Mouse (Mus musculus) kidney, embryonic 14.5 days (tissue): ENCODE results near the gene Xrra1. TPM values are rescaled to one million over a fixed set of nuclear protein-coding genes. Genes with fewer than 3 reads are reported as not detected.

Experiments used
- ATAC-seq: fragments of 200-750 bp; cut with Nextera tagmentation; 2 replicates; pipeline ENCODE4 v1.8.0; 2017; ENCODE audit warnings: moderate number of reproducible peaks, mild to moderate bottlenecking, moderate TSS enrichment, moderate library complexity; ENCODE audit not compliant: low FRiP score, low TSS enrichment
- H3K27ac ChIP-seq: fragments of 300-500 bp; sonication (generic); 2 replicates; pipeline ENCODE4 v1.5.1; 2014; ENCODE audit warnings: low read depth, mild to moderate bottlenecking, low read length, moderate library complexity, mixed read lengths
- H3K27me3 ChIP-seq: fragments of 300-500 bp; sonication (generic); 2 replicates; pipeline ENCODE4 v1.6.1; 2014; ENCODE audit warnings: mild to moderate bottlenecking, low read length; ENCODE audit not compliant: control insufficient read depth, insufficient read depth
- H3K36me3 ChIP-seq: fragments of 300-500 bp; sonication (generic); 2 replicates; pipeline ENCODE4 v1.6.1; 2014; ENCODE audit warnings: low read length, mixed read lengths; ENCODE audit not compliant: control insufficient read depth, insufficient read depth
- H3K4me1 ChIP-seq: fragments of 300-500 bp; sonication (generic); 2 replicates; pipeline ENCODE4 v1.6.1; 2014; ENCODE audit warnings: low read length, mixed read lengths; ENCODE audit not compliant: control insufficient read depth, insufficient read depth
- H3K4me2 ChIP-seq: fragments of 300-500 bp; sonication (generic); replicated peaks from 2 replicates; pipeline ENCODE4 v1.6.1; 2014; ENCODE audit warnings: low read depth, mild to moderate bottlenecking, low read length
- H3K4me3 ChIP-seq: fragments of 300-500 bp; sonication (generic); 2 replicates; pipeline ENCODE4 v1.5.1; 2014; ENCODE audit warnings: mild to moderate bottlenecking, low read length
- H3K9ac ChIP-seq: fragments of 300-500 bp; sonication (generic); 2 replicates; pipeline ENCODE4 v1.6.1; 2014; ENCODE audit warnings: low read depth, mild to moderate bottlenecking, low read length, moderate library complexity
- H3K9me3 ChIP-seq: fragments of 300-500 bp; sonication (generic); 2 replicates; pipeline ENCODE4 v1.6.1; 2016; ENCODE audit warnings: low read length; ENCODE audit not compliant: control insufficient read depth
- WGBS: fragments of 180-500 bp; shearing (Covaris S2); extraction: QIAGEN DNeasy Blood & Tissue Kit; methylation state at CpG from one replicate; pipeline ENCODE4 v1.1.7; 2014; 5-methylcytosine and 5-hydroxymethylcytosine counted together
- polyA plus RNA-seq: library from polyadenylated mRNA; unstranded; fragments of >200 nt; fragmentation: Nextera tagmentation; extraction: Ambion mirVana; gene quantifications from 2 replicates; pipeline ENCODE4 v1.2.1, GENCODE M21; 2014

Xrra1 gene
- polyA plus RNA-seq, 1 experiment from 2014 or later = 0.47 TPM

GRCm38 (mm10) chr7:99858175-99858812 lies 622 bp upstream of the Xrra1 start:
- Histone ChIP-seq H3K27ac (peak overlapping the region; percentile 44; the same call in 1 of the 2 replicates), H3K27me3 (no peaks in the 10 kb centered on the region), H3K9me3 (no peaks in the 10 kb centered on the region), H3K4me2 (peak overlapping the region; percentile 93), H3K4me3 (peak overlapping the region; percentile 90), H3K9ac (peak overlapping the region; percentile 90), H3K4me1 (peaks cover 14% of the 10 kb centered on the region), H3K36me3 (peaks cover 18% of the 10 kb centered on the region; the same call in 1 of the 2 replicates)
- WGBS = 1% methylated on average over 19 of the region's 19 CpGs
- ATAC-seq = peak; percentile 58

- no peak within 1 kb of the TSS for H3K27ac ChIP-seq
- ATAC-seq = no peak
- no peaks in the 10 kb centered on the region for H3K27me3 ChIP-seq
- H3K4me3 ChIP-seq = no peak within 1 kb of the TSS
- H3K4me1 ChIP-seq = no peaks in the 10 kb centered on the region
- 41% methylated on average over 7 of the region's 7 CpGs for WGBS
- no peak within 1 kb of the TSS for H3K9ac ChIP-seq
- H3K9me3 ChIP-seq = no peaks in the 10 kb centered on the region
- no peaks in the 10 kb centered on the region for H3K36me3 ChIP-seq
- H3K4me2 ChIP-seq = no peak within 1 kb of the TSS
Observed at GRCm38 (mm10) chr7:99863362-99863761, 4.4 kb downstream of the Xrra1 start, which contains the start of gene Spcs2. Gene Spcs2, minus strand, starts transcription at chr7:99863462.

- Histone ChIP-seq H3K4me2 (no peak overlapping the region), H3K4me3 (no peak overlapping the region), H3K27me3 (no peaks in the 10 kb centered on the region), H3K27ac (no peak overlapping the region), H3K4me1 (no peaks in the 10 kb centered on the region), H3K36me3 (no peaks in the 10 kb centered on the region), H3K9me3 (no peaks in the 10 kb centered on the region), H3K9ac (no peak overlapping the region)
- 79% methylated on average over 11 of the region's 11 CpGs for WGBS
- ATAC-seq = no peak
Observed at GRCm38 (mm10) chr7:99864241-99865028, 5.5 kb downstream of the Xrra1 start.

- Histone ChIP-seq H3K4me2 (no peak overlapping the region), H3K27ac (no peak overlapping the region), H3K4me3 (no peak overlapping the region), H3K36me3 (no peaks in the 10 kb centered on the region), H3K27me3 (no peaks in the 10 kb centered on the region), H3K4me1 (no peaks in the 10 kb centered on the region), H3K9ac (no peak overlapping the region), H3K9me3 (no peaks in the 10 kb centered on the region)
- ATAC-seq = no peak
- WGBS = 53% methylated on average over 3 of the region's 3 CpGs
Observed at GRCm38 (mm10) chr7:99865219-99865618, 6.3 kb downstream of the Xrra1 start.

GRCm38 (mm10) chr7:99869296-99869695 lies 10.4 kb downstream of the Xrra1 start:
- H3K36me3 ChIP-seq = no peaks in the 10 kb centered on the region
- ATAC-seq = no peak
- H3K4me2 ChIP-seq = no peak overlapping the region
- no peak overlapping the region for H3K4me3 ChIP-seq
- H3K27me3 ChIP-seq = no peaks in the 10 kb centered on the region
- 71% methylated on average over 4 of the region's 4 CpGs for WGBS
- H3K27ac ChIP-seq = no peak overlapping the region
- H3K4me1 ChIP-seq = no peaks in the 10 kb centered on the region
- no peak overlapping the region for H3K9ac ChIP-seq
- H3K9me3 ChIP-seq = no peaks in the 10 kb centered on the region

GRCm38 (mm10) chr7:99873965-99874364 lies 15.0 kb downstream of the Xrra1 start:
- Histone ChIP-seq H3K4me3 (no peak overlapping the region), H3K27ac (no peak overlapping the region), H3K27me3 (no peaks in the 10 kb centered on the region), H3K36me3 (no peaks in the 10 kb centered on the region), H3K9me3 (no peaks in the 10 kb centered on the region), H3K4me2 (no peak overlapping the region), H3K4me1 (no peaks in the 10 kb centered on the region), H3K9ac (no peak overlapping the region)
- no peak for ATAC-seq
- WGBS = 71% methylated on average over 6 of the region's 6 CpGs

- no peak for ATAC-seq
Observed at GRCm38 (mm10) chr7:99875891-99876290, 17.0 kb downstream of the Xrra1 start.

GRCm38 (mm10) chr7:99876345-99876744 lies 17.4 kb downstream of the Xrra1 start:
- Histone ChIP-seq H3K36me3 (no peaks in the 10 kb centered on the region), H3K9me3 (no peaks in the 10 kb centered on the region), H3K4me1 (no peaks in the 10 kb centered on the region), H3K4me3 (no peak overlapping the region), H3K27ac (no peak overlapping the region), H3K9ac (no peak overlapping the region), H3K27me3 (no peaks in the 10 kb centered on the region), H3K4me2 (no peak overlapping the region)
- no peak for ATAC-seq
- 3% methylated on average over 3 of the region's 3 CpGs for WGBS

More at GRCm38 (mm10) chr7:99875891-99876290, 17.0 kb downstream of the Xrra1 start:
- no peaks in the 10 kb centered on the region for H3K36me3 ChIP-seq
- 50% methylated on average over 5 of the region's 5 CpGs for WGBS
- no peaks in the 10 kb centered on the region for H3K27me3 ChIP-seq
- no peak overlapping the region for H3K4me2 ChIP-seq
- H3K27ac ChIP-seq = no peak overlapping the region
- no peaks in the 10 kb centered on the region for H3K4me1 ChIP-seq
- H3K9me3 ChIP-seq = no peaks in the 10 kb centered on the region
- H3K4me3 ChIP-seq = no peak overlapping the region
- H3K9ac ChIP-seq = no peak overlapping the region

- Histone ChIP-seq H3K9me3 (no peaks in the 10 kb centered on the region), H3K27me3 (no peaks in the 10 kb centered on the region), H3K27ac (no peak overlapping the region), H3K9ac (no peak overlapping the region), H3K36me3 (no peaks in the 10 kb centered on the region), H3K4me3 (no peak overlapping the region), H3K4me1 (no peaks in the 10 kb centered on the region), H3K4me2 (no peak overlapping the region)
- 70% methylated on average over 2 of the region's 2 CpGs for WGBS
- no peak for ATAC-seq
Observed at GRCm38 (mm10) chr7:99878254-99878653, 19.3 kb downstream of the Xrra1 start.
